Comparison of ENCODE assay signal across 23 mouse cellular contexts in the genomic region with DNA sequence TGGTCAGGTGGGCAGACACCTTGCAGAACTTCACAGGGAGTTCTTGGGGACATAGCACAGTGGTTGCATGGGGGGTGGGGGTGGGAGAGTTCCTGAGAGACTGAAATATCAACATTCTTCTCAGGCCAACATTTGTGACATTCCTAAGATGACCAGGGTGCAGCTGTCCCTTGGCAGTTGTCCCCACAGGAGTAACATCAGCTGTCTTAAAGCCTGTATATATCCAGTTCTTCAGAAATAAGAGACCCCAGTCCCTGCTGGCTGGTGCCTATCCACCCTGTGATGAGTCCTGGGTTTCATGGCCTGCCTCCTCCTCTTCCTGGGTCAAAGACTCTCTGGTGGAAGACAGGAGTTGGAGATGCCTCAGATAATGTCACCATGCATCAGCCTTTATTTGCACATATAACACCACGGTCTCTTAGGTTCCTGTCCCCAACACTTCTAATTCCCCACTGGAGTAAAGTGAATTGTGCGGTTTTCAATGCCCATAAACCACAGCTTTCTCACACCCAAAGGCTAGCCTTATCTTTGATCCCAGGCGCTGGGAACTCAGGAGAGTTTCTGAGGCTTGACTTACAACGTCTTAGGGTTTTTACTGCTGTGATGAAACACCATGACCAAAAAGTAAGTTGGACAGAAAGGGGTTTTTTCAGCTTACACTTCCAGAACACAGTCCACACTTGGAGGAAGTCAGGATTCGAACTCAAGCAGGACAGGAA.
A peak's percentile ranks its signal among the peaks of the same experiment; 100 is the strongest.
DNase-seq lines count a peak whose midpoint lies in the region; ATAC-seq and TF ChIP-seq lines count a peak whose summit lies in the region.
"Had no signal": no experiment of that assay in that cellular context is flagged by ENCODE, and none has a peak within 500 bp of the region (broad histone marks: within the 10 kb centered on the region; RNA-seq: fewer than 3 reads in every experiment).

No protein-coding gene starts in this region.

- no peak overlapping the region for H3K4me2 ChIP-seq in kidney, embryonic 16.5 days (replicated peaks; ENCODE audit: low read depth, low read length)
- no peak overlapping the region for H3K4me2 ChIP-seq in liver, embryonic 14.5 days (ENCODE audit: low read depth)
- no peak overlapping the region for H3K4me2 ChIP-seq in liver, postnatal 0 days (ENCODE audit: low read depth, low read length)
- no peak overlapping the region for H3K4me2 ChIP-seq in myocyte (ENCODE audit: low read depth)
- H3K4me2 ChIP-seq: embryonic facial prominence, embryonic 12.5 days; heart, embryonic 13.5 days; midbrain, embryonic 13.5 days had no signal

- DNase-seq in kidney, adult 11 months: no peak
- no peak for DNase-seq in liver, embryonic 14.5 days (ENCODE audit: low read depth in 3 of 3, low spot score in 3 of 3)
- DNase-seq in liver, postnatal 0 days: no peak
- DNase-seq in MEL-GATA-1-ER (ENCODE audit: extremely low read depth, low read depth): peak; percentile 79
- no peak for DNase-seq in thymus, postnatal 10 days (ENCODE audit: low spot score in 2 of 2)
- DNase-seq: adrenal gland, postnatal 36 days; cerebellum, adult 11 months; cerebellum, postnatal 10 days; forebrain, postnatal 0 days; gastrocnemius, postnatal 36 days; heart, adult 2 months; heart, postnatal 14 days; kidney, adult 18-20 months; layer of hippocampus, adult 9-11 months; lung, postnatal 10 days; right cerebral cortex, postnatal 25 days; spleen, adult 18-20 months; thymus, postnatal 14 days had no signal

- no peak overlapping the region for H3ac ChIP-seq in myocyte (ENCODE audit: control insufficient read depth, insufficient read length)

- H3K27me3 ChIP-seq in kidney, embryonic 16.5 days (ENCODE audit: insufficient read depth, low read length): no peaks in the 10 kb centered on the region
- no peaks in the 10 kb centered on the region for H3K27me3 ChIP-seq in liver, embryonic 14.5 days (ENCODE audit: control insufficient read depth, insufficient read depth, low read length)
- H3K27me3 ChIP-seq in liver, postnatal 0 days (ENCODE audit: insufficient read depth, low read length): no peaks in the 10 kb centered on the region
- H3K27me3 ChIP-seq in myocyte (ENCODE audit: control insufficient read depth, insufficient read depth, insufficient read length): no peaks in the 10 kb centered on the region
- H3K27me3 ChIP-seq: embryonic facial prominence, embryonic 12.5 days; heart, embryonic 13.5 days; midbrain, embryonic 13.5 days had no signal

- 82% methylated on average over 5 of the region's 5 CpGs for WGBS in kidney, embryonic 16.5 days
- WGBS in liver, embryonic 14.5 days (ENCODE audit: insufficient replicate concordance): 16% methylated on average over 5 of the region's 5 CpGs
- WGBS in liver, postnatal 0 days (ENCODE audit: insufficient replicate concordance): 51% methylated on average over 5 of the region's 5 CpGs

- 0 out of 2 replicates have a peak, but pooled peaks have one; percentile 24 for TF ChIP-seq EP300 in liver, embryonic 14.5 days (IDR thresholded peaks at IDR 0.05; ENCODE audit: low read depth)
- no peak for TF ChIP-seq EP300 in liver, postnatal 0 days (IDR thresholded peaks at IDR 0.05; ENCODE audit: low read depth)

- H3K9ac ChIP-seq in kidney, embryonic 16.5 days (replicated peaks; ENCODE audit: low read length): no peak overlapping the region
- no peak overlapping the region for H3K9ac ChIP-seq in liver, embryonic 14.5 days (replicated peaks)
- H3K9ac ChIP-seq in liver, postnatal 0 days (replicated peaks): no peak overlapping the region
- H3K9ac ChIP-seq: embryonic facial prominence, embryonic 12.5 days; forebrain, postnatal 0 days; heart, embryonic 13.5 days; midbrain, embryonic 13.5 days had no signal

- H3K36me3 ChIP-seq in kidney, embryonic 16.5 days (ENCODE audit: insufficient read depth, low read length): no peaks in the 10 kb centered on the region
- no peaks in the 10 kb centered on the region for H3K36me3 ChIP-seq in liver, embryonic 14.5 days (replicated peaks; ENCODE audit: control insufficient read depth, insufficient read depth, low read depth)
- no peaks in the 10 kb centered on the region for H3K36me3 ChIP-seq in liver, postnatal 0 days (replicated peaks; ENCODE audit: insufficient read depth, low read length)
- H3K36me3 ChIP-seq in myocyte (ENCODE audit: control insufficient read depth, insufficient read depth): no peaks in the 10 kb centered on the region
- H3K36me3 ChIP-seq: embryonic facial prominence, embryonic 12.5 days; heart, embryonic 13.5 days; midbrain, embryonic 13.5 days had no signal

- no peak for TF ChIP-seq POLR2A in myocyte (IDR thresholded peaks at IDR 0.05; ENCODE audit: insufficient read length, low read depth)

- no peaks in the 10 kb centered on the region for H3K9me3 ChIP-seq in kidney, embryonic 16.5 days (ENCODE audit: low read length)
- no peaks in the 10 kb centered on the region for H3K9me3 ChIP-seq in liver, embryonic 14.5 days (ENCODE audit: control insufficient read depth, low read length)
- no peaks in the 10 kb centered on the region for H3K9me3 ChIP-seq in liver, postnatal 0 days (ENCODE audit: low read length)
- H3K9me3 ChIP-seq: embryonic facial prominence, embryonic 12.5 days; heart, embryonic 13.5 days; midbrain, embryonic 13.5 days had no signal

- no peaks in the 10 kb centered on the region for H3K79me2 ChIP-seq in myocyte (ENCODE audit: control insufficient read depth, insufficient read depth)

- TF ChIP-seq CTCF in liver, embryonic 14.5 days (IDR thresholded peaks at IDR 0.05; ENCODE audit: low read depth): no peak
- TF ChIP-seq CTCF in liver, postnatal 0 days (IDR thresholded peaks at IDR 0.05; ENCODE audit: low read depth): no peak

- no peak overlapping the region for H3K4me3 ChIP-seq in kidney, embryonic 16.5 days (ENCODE audit: low read length)
- no peak overlapping the region for H3K4me3 ChIP-seq in liver, embryonic 14.5 days (ENCODE audit: insufficient read depth in 1 of 2, low read depth in 2 of 2, low read length in 2 of 2)
- H3K4me3 ChIP-seq in liver, postnatal 0 days (ENCODE audit: low read depth, low read length): no peak overlapping the region
- H3K4me3 ChIP-seq in myocyte: no peak overlapping the region
- H3K4me3 ChIP-seq: embryonic facial prominence, embryonic 12.5 days; heart, adult 2 months; heart, embryonic 13.5 days; midbrain, embryonic 13.5 days had no signal

- ATAC-seq in kidney, embryonic 16.5 days (ENCODE audit: low FRiP score, low TSS enrichment): peak; percentile 39; the same call in 1 of the 2 replicates
- ATAC-seq in liver, embryonic 14.5 days (ENCODE audit: insufficient read depth): peak; percentile 38; the same call in 1 of the 2 replicates
- no peak for ATAC-seq in liver, postnatal 0 days
- ATAC-seq: forebrain, postnatal 0 days; midbrain, embryonic 13.5 days had no signal

- no peak overlapping the region for H3K27ac ChIP-seq in kidney, embryonic 16.5 days (ENCODE audit: low read length)
- H3K27ac ChIP-seq in liver, embryonic 14.5 days: no peak overlapping the region
- no peak overlapping the region for H3K27ac ChIP-seq in liver, postnatal 0 days (ENCODE audit: low read depth)
- H3K27ac ChIP-seq: embryonic facial prominence, embryonic 12.5 days; heart, adult 2 months; heart, embryonic 13.5 days; midbrain, embryonic 13.5 days had no signal

- no peaks in the 10 kb centered on the region for H3K4me1 ChIP-seq in kidney, embryonic 16.5 days (ENCODE audit: insufficient read depth, low read length)
- peaks cover 0 to 33% of the 10 kb centered on the region in 2 experiments; a peak in 3 of 4 replicates for H3K4me1 ChIP-seq in liver, embryonic 14.5 days (replicated peaks; ENCODE audit: control insufficient read depth in 2 of 2, insufficient read depth in 2 of 2, low read length in 1 of 2)
- H3K4me1 ChIP-seq in liver, postnatal 0 days (ENCODE audit: insufficient read depth): peaks cover 14% of the 10 kb centered on the region
- H3K4me1 ChIP-seq: embryonic facial prominence, embryonic 12.5 days had no signal

TF ChIP-seq in myocyte, 11 proteins besides CTCF, POLR2A, EP300 and RAD21:
- peak; percentile 56 to 91 (median 86) for TF ChIP-seq MYOD1 (IDR thresholded peaks at IDR 0.05; ENCODE audit: control insufficient read depth in 1 of 3, insufficient read length in 2 of 3, low read depth in 2 of 3)
- peak; percentile 41 to 94 (median 89) for TF ChIP-seq MYOG (IDR thresholded peaks at IDR 0.05; ENCODE audit: control insufficient read depth in 1 of 3, insufficient read depth in 1 of 3, insufficient read length in 2 of 3, low read depth in 2 of 3)
- no peak for TF ChIP-seq POLR2AphosphoS2 (IDR thresholded peaks at IDR 0.05; ENCODE audit: insufficient read length, low read depth)
- no peak for TF ChIP-seq E2F4 (IDR thresholded peaks at IDR 0.05; ENCODE audit: insufficient read depth)
- peak; percentile 96 for TF ChIP-seq TCF12 (IDR thresholded peaks at IDR 0.05; ENCODE audit: insufficient read depth, poor library complexity, severe bottlenecking)
- no peak for TF ChIP-seq MAX (IDR thresholded peaks at IDR 0.05; ENCODE audit: low read depth)
- peak; percentile 71 for TF ChIP-seq TCF3 (IDR thresholded peaks at IDR 0.05; ENCODE audit: insufficient read length, low read depth)
- TF ChIP-seq USF1 (IDR thresholded peaks at IDR 0.05; ENCODE audit: low read depth): no peak
- TF ChIP-seq REST (IDR thresholded peaks at IDR 0.05; ENCODE audit: insufficient read depth, insufficient read length): no peak
- TF ChIP-seq CEBPB (IDR thresholded peaks at IDR 0.05; ENCODE audit: insufficient read depth, poor library complexity, severe bottlenecking): no peak
- TF ChIP-seq SRF (IDR thresholded peaks at IDR 0.05; ENCODE audit: control insufficient read depth, insufficient read length, low read depth): no peak
